Mouse (Mus musculus) heart, adult 2 months (tissue): Measurements from ENCODE around the gene Atg101.

Source experiments
- CTCF ChIP-seq: fragments of 200-600 bp; IDR thresholded peaks from 2 replicates; pipeline ENCODE4 v1.8.1; 2022; ENCODE audit warnings: antibody characterized with exemption, mild to moderate bottlenecking, moderate library complexity
- POLR2A ChIP-seq: fragments of 200-500 bp; IDR thresholded peaks from 2 replicates; pipeline ENCODE4 v1.6.1; 2011; ENCODE audit warnings: mild to moderate bottlenecking, low read depth, low read length, control low read depth; ENCODE audit not compliant: insufficient read depth

DNA sequence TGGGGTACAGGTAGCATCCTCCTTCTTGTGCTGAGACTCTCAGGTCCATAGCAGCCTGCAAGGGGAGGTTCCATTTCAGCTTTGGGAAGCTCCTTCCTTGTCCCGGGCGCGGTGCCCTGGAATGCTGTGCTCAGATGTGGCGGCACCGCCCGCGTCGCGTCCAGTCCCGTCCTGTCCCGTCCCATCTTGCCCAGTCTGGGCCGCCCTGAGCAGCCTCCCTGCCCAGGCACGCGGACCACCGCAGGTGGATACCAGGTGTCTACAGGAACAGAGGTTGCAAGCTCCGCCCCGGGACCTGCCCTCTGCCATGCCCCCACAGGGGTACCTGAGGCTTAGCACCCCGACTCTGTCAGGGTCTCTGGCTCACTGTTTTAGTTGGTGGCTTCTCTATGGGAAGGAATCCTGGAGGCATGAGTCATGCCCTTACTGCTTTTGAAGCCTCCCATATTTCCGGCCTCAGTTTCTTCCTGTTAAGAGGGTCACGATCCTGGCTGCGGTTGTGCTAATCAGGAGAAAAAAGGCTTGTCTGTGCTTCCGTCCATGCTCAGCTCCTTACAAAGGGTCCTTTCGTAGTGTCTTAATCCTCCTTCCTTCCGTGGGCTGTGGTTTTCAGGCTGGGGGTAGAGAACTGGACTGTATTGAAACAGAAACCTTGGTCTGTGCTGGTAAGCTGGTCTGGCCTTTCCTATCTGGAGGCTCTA, 52.6 kb downstream of the Atg101 start:
- TF ChIP-seq POLR2A (no peak), CTCF (no peak)
